Mouse (Mus musculus): ENCODE measurements at regions not wholly inside any gene's neighbourhood (a gene's known extent, or its start where the extent isn't known, plus 50 kb on each side); places are given as distances from the start of the nearest gene placed in this dataset.

DNA sequence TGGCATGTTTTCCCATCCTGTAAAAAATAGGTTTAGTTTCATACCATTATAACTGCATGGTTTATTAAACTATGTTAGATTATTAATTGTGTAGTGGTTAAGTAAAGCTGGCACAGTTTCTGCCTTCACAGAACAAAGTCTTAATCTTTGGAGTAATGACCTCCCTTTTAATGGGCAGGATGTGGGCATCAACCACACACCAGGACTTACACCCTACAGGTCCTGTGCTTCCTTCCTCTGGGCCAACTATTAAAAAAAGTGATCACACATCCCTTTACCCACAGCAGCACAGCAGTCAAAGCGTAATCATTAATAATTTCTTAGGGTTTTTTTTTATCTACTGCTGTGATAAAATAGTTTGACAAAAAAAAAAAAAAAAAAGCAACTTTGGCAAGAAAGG is 300.3 kb downstream of the Fam49a start:
- in situ Hi-C loops (cut with MboI; ENCODE audit: low pct_unique_long_range_greater_than_20kb in 1 of 2, low sequenced_read_pairs in 2 of 2, unreplicated experiment in 1 of 2): no loop called here

DNA sequence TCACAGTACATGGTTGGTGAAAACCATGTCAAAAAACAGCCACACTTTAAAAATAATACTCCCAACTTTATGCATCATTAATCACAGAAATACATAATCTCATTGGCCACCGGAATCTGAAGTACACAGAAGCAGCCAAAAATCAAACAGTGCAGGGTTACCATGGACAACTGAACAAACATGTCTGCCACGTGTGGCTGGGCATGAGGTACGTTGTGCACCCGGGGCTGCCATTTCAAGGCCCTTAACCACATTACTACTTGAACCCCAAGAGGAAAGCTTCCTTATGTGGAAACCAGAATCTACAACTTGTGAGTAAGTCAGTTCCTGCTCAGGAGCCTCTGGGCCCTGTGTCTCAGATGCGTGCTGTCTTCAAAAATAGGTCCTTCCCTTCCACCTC is 289.9 kb downstream of the Fam49a start:
- in situ Hi-C loops (cut with MboI; ENCODE audit: low pct_unique_long_range_greater_than_20kb in 1 of 2, low sequenced_read_pairs in 2 of 2, unreplicated experiment in 1 of 2): no loop called here

DNA sequence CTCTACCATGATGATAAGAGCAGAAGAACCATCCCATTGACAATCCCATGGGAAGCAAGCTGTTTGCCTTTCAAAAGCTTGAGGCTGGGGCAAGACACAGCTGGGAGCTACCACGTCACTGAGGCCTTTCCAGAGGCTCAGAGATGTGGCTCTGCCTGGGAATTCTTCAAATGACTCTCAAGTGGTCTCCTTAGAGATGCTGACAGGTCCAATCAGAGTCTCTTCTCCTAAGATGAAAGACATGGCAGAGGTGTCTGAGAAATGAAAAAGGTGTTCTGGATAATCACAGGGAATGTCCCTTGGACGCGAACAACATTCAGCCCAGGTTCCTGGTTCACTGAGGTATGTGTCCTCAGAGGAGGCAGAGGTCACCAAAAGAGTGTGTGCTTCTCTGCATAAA is 287.7 kb downstream of the Fam49a start:
- in situ Hi-C loops (cut with MboI; ENCODE audit: low pct_unique_long_range_greater_than_20kb in 1 of 2, low sequenced_read_pairs in 2 of 2, unreplicated experiment in 1 of 2): no loop called here

DNA sequence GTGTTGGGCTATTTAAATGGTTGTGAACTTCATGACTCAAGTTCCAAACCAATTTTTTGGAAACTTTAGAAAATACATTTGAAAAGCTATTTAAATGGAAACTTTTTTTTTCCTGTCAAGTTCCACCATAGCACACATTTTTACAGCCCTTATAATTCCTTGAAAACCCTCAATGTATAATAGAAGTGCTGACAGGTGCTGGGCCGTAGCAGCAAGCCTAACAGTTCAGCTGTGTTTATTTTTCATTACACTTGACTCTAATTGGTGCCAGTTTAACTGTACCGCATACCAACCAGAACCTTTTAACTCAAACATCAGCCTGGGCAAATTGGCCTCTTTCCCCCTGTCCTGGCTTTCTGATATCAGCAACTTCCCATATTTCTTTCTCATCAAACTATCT is 286.7 kb downstream of the Fam49a start:
- in situ Hi-C loops (cut with MboI; ENCODE audit: low pct_unique_long_range_greater_than_20kb in 1 of 2, low sequenced_read_pairs in 2 of 2, unreplicated experiment in 1 of 2): no loop called here

DNA sequence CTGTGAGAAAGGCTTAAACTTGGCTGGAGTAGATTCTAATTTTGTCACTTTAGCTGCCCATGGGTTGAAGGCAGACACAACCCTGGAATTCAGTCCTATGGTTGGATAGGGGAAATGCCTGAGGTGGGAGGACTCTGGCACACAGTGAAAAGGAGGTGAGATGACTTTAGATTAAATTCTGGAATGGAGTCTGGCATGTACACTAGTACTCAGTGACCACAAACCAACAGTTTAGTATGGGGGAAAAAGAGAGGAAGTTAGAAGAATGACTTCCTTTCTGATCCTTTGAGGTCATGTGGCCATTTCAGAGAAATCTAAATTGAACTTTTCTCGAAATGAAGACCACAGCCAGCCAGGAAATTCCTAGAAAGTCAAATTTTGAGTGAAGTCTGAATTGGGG is 285.5 kb downstream of the Fam49a start:
- in situ Hi-C loops (cut with MboI; ENCODE audit: low pct_unique_long_range_greater_than_20kb in 1 of 2, low sequenced_read_pairs in 2 of 2, unreplicated experiment in 1 of 2): no loop called here

DNA sequence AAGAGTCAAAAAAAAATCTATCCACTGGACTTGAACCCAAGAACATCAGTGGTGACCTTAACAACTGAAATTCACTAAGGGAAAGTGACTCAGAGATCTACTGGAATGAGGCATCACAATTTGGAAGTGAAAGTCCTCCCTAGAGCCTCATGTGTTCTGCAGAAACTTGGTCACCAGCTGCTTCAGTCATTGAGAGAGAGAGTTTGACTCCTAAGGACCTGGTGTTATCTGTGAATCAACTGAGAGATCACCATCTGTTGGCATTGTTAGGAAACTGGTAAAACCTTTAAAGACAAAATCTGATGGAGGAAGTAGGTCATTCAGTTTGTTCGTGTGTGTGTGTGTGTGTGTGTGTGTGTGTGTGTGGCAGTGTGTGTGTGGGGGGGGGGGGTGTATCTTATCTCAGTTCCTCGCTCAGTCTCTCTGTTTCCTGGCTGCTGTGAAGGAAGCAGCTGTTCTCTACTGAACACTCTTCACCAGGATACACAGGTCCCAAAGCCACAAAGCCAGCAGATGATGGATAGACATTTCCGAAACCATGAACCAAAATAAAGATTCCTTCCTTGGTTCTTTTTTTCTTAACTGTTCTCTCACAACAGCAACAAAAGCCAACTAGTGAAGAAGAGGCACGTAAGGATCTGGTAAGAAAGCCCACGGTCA is 284.6 kb downstream of the Fam49a start:
- in situ Hi-C loops (cut with MboI; ENCODE audit: low pct_unique_long_range_greater_than_20kb in 1 of 2, low sequenced_read_pairs in 2 of 2, unreplicated experiment in 1 of 2): no loop called here

DNA sequence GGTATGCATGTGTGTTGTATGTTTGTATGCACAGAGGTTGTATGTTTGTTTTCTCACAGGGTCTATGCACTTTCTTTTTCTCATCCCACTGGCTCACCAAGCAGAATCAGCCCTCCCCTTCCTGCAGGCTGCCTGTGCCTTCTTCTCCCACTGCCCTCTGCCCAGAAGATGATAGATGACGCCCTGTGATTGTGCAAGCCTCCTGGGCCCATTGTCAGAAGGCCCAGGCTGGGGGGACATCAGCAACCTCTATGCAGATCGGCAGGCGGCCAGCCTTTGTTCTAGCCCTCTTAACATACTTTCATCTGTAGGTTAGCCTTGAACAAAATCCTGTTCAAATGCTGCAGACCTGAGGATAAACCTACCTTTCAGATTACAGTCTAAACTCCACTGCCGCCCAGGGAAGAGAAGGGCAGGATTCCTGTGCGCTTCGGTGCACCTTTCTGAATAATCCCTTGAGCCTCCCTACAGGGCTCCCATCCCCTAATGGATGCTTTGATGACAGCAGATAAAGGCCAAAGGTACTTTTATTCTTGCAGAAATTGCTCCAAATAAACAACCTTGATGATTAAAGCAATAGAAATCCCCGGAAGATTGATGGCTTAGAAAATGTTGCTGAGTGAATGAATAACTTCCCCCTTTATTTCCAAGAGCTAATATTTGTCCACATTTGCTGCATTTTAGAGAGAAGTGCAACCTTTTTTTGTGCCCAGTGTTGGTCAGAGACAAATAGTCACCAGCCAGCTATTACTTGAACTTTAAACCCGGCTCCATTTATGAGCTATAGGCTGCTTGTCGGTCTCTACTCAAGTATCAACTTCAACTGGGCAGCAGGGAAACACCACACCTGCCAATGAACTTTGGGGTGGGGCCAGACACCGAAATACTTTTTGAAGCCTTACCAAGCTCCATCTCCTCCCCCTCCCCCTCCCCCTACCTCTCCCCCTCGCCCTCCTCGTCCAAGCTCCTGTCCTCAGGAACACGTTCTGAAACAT is 279.4 kb downstream of the Fam49a start:
- in situ Hi-C loops (cut with MboI; ENCODE audit: low pct_unique_long_range_greater_than_20kb in 1 of 2, low sequenced_read_pairs in 2 of 2, unreplicated experiment in 1 of 2): no loop called here

DNA sequence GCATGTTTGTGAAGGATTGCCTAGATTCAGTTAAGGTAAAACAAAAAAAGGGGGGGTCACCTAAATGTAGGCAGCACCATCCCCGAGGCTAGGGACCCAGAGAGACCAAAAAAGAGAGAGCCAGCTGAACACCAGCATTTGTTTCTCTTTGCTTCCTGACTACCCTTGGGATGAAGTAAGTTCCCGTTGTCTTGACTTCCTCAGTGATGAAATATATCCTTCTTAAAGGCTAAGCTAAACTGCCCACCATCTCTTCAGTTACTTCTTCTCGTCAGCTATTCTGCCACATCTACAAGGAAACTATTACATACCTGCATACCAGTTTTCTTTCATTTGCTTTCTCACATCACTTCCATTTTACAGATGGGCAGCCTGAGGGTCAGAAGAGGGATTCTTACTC is 277.4 kb downstream of the Fam49a start:
- in situ Hi-C loops (cut with MboI; ENCODE audit: low pct_unique_long_range_greater_than_20kb in 1 of 2, low sequenced_read_pairs in 2 of 2, unreplicated experiment in 1 of 2): no loop called here

DNA sequence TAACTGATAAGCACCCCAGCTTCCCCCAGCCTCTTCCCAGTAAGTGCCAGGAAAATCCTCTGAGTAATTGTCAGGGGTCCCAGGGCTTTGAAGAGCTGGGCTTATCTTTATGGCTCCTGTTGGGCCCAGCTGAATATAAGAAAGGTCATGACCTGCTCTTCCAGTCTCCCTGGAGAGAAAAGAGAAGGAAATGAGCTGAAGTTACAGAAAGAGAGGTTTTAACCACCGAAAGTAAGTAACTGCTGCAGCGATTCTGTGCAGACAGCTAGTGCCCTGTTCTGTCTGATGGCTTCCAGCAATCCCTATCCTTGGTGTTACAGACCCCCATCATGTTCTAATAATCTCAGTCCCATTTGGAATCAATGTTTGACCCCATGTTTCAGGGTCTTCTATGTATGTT is 272.8 kb downstream of the Fam49a start:
- in situ Hi-C loops (cut with MboI; ENCODE audit: low pct_unique_long_range_greater_than_20kb in 1 of 2, low sequenced_read_pairs in 2 of 2, unreplicated experiment in 1 of 2): no loop called here

DNA sequence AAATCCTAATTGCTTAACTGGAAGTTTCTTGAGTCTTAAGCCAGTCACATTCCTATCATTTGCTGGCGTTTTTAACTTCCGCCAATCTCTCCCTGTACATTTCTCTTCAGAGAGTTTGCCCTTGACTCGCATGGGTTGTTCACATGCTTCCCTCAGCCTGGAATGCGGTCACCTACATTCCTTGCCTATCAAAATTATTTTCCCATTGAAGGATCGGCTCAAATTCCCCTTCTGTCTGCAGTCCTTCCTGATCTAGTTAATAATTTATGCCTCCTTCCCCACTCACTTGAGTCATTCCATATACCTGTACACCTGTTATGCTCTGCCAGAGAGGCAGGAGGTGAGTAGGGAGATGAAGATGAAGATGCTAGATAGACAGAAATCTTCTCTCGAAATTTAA is 268.9 kb downstream of the Fam49a start:
- in situ Hi-C loops (cut with MboI; ENCODE audit: low pct_unique_long_range_greater_than_20kb in 1 of 2, low sequenced_read_pairs in 2 of 2, unreplicated experiment in 1 of 2): no loop called here

DNA sequence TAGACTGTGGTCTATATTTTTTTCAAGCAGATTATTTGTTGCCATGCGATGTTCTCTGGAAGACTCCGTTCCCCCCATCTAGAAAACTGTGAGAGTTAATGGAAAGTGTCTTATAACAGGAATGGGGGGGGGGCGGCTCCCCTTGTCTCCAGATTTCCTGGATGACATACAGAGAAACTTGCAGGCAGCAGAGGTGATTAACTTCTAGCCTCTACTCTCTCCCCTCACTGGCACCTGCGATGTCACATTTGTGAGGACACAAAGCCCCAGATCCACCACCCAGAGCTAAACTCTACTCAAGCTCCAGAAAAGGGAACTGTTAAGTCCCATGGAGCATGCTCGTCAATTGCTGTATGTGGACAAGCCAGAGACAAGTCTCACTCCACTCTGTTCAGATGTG is 267.6 kb downstream of the Fam49a start:
- in situ Hi-C loops (cut with MboI; ENCODE audit: low pct_unique_long_range_greater_than_20kb in 1 of 2, low sequenced_read_pairs in 2 of 2, unreplicated experiment in 1 of 2): no loop called here

DNA sequence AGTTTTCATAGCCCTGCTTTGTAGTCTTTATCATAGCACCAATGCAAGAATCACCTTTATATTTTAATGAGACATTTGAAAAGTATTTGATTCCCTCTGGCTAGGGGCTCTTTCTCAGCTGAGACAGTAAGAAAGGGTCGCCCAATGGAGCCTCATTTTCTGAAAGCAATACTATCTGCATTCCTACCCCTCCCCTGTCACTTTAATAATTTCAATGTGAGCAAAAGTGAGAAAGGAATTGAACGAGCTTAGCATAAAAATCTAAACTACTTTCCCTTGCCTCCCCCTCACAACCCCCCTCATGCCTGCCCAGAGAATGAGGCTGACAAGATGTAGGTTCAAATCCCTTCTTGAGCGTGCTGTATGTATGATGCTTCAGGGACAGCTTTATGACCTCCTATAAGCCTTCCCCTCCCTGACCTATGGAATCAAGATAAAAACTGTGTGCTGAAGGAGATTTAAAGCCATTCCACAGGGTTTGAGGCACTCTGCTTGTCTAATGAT is 266.6 kb downstream of the Fam49a start:
- in situ Hi-C loops (cut with MboI; ENCODE audit: low pct_unique_long_range_greater_than_20kb in 1 of 2, low sequenced_read_pairs in 2 of 2, unreplicated experiment in 1 of 2): no loop called here

DNA sequence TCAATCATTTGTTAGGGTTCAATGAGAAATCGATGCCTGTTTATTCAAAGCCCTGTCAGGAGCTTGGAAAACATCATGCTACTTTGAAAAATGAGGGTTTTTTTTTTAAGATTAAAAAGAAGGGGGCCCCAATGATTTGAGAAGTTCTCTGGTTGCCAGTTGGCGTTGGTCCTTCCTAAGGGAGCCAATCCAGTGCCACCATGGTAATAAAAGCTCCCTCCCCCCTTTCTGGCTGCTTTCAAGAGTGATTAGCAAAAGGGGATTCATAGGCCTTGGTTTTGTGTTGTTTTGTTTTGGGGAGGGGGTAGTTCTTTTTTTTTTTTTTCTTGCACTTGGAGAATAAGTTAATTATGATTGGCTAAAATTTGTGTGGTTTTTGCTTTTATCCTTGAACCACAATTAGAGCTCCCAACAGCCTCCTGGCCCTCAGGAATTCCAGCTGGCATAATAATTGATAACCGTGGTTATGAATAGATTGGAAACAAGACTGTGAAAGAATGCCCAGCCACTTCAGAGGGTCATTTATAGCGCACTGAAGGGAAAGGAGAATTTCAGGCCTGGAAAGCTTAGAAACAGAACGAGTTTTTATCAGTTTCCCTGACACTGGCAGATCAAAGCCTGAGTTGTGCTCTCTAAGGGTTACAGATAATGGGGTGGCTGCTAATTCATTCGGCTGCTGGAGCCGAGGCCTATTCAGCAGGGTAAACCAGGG is 266.0 kb downstream of the Fam49a start:
- in situ Hi-C loops (cut with MboI; ENCODE audit: low pct_unique_long_range_greater_than_20kb in 1 of 2, low sequenced_read_pairs in 2 of 2, unreplicated experiment in 1 of 2): no loop called here

DNA sequence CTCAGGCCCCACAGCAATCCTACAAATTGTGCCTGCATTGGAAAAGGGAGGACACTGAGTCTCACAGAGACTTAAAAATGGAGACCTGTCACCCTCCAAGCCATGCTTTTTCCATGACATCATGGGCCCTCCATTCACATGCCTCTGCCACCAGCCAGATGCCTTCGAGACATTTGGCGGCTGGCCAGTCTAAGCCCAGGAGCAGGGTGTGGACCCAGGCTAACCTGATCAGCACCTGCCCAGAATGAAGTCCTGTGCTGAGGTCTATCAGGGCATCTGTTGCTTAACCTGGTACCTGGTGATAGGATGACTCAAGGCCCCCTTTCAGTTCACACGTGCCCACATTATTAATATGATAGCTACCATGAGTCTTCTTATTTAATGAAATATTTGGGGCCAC is 265.4 kb downstream of the Fam49a start:
- in situ Hi-C loops (cut with MboI; ENCODE audit: low pct_unique_long_range_greater_than_20kb in 1 of 2, low sequenced_read_pairs in 2 of 2, unreplicated experiment in 1 of 2): no loop called here

DNA sequence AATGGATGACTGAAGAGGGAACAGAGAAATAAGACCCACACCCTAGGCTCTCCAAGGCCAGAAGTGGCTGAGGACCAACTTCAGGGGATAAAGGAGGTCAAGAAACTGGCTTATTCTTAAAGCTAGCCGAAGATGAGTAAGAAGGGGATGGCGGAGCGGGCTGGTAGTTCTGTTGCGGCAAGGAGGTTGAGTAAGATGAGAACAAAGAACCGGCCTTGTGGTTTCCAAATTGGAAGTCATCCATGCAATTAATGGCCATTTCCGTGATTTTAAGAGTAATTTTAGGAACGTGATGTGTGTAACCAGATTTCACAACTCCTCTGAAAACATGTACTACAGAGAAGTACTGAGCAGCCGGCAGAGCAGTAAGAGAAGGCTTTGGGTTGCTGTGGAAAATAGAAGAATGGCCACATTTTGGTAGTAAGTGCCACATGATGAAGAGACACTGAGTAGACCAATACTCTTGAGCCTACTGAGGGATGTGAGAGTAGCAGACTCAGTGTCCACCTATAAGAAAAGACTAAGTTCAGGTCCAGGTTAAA is 258.4 kb downstream of the Fam49a start:
- in situ Hi-C loops (cut with MboI; ENCODE audit: low pct_unique_long_range_greater_than_20kb in 1 of 2, low sequenced_read_pairs in 2 of 2, unreplicated experiment in 1 of 2): no loop called here

DNA sequence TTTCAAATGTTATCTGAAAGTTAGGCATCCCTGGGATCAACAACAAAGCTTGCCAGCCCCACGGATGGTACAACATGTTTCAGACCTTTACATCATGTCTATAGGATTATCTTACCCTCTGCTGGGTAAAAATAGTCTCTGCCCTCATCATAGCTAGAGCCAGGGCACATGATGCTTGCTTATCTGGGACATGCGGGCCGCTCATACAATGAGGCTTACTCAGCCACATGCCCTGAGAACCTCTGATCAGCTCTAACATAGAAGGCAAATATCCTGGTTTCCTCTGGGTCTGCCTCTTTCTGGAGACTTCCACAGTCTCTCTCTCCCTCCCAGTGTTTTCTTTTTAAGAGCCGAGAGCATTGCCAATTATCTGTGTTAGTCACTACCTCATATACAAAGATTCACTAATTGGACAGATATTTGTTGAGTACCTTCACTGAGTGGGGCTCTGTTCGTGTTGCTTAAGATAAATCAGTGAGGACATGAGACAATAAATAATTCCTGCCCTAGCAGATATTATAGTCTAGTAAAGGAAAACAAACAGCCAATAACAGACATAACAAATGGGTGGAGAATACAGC is 256.6 kb downstream of the Fam49a start:
- in situ Hi-C loops (cut with MboI; ENCODE audit: low pct_unique_long_range_greater_than_20kb in 1 of 2, low sequenced_read_pairs in 2 of 2, unreplicated experiment in 1 of 2): no loop called here

DNA sequence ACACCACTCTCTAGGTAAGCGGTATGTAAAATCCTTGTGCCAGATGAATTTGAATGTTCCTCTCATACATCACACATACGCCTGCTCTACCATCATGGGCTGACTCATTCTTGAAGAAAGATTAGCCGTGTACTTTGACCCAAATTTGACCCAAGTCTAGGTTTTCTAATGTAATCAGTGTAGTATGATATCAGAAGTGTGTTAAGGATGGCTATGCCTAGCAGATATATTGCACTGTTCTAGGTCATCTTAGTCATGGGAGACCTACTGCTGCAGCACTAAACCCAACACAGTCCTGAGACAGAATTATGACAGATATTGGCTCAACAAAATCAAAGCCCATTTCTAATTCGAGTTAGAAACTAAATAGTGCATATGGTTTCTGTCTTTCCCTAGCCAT is 255.1 kb downstream of the Fam49a start:
- in situ Hi-C loops (cut with MboI; ENCODE audit: low pct_unique_long_range_greater_than_20kb in 1 of 2, low sequenced_read_pairs in 2 of 2, unreplicated experiment in 1 of 2): no loop called here

DNA sequence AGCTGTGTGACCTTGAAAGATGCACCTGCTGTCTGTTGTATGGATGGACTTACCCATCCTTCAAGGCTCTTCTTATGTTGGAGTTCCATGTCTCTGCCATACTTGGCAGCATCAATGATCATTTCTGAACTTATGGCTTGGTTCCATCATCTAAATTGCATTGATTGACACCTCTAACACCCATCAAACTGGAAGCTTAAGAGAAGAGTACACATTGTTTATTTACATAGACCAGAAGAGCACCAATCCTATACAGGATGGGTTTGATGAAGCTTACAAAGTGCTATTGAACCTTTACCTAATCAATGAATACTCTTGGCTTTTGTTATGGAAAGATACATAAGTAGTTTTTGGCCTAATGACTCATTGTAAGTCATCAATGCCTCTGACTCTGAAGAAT is 248.8 kb downstream of the Fam49a start:
- in situ Hi-C loops (cut with MboI; ENCODE audit: low pct_unique_long_range_greater_than_20kb in 1 of 2, low sequenced_read_pairs in 2 of 2, unreplicated experiment in 1 of 2): no loop called here
